Mouse (Mus musculus): ENCODE data around the gene E130208F15Rik. TPM values are rescaled to one million over a fixed set of nuclear protein-coding genes. Genes with fewer than 3 reads are reported as not detected.

E130208F15Rik gene
- polyA plus RNA-seq, 1 experiment from 2014 or later = 1.4 TPM

- Histone ChIP-seq H3K4me3 (replicated peaks) (no peak overlapping the region), H3K9me3 (replicated peaks) (no peaks in the 10 kb centered on the region), H3K27me3 (peaks cover 35% of the 10 kb centered on the region), H3K4me2 (no peak overlapping the region), H3K4me1 (replicated peaks) (peaks cover 4% of the 10 kb centered on the region; the same call in 1 of the 2 replicates), H3K36me3 (replicated peaks) (no peaks in the 10 kb centered on the region), H3K9ac (no peak overlapping the region), H3K27ac (replicated peaks) (no peak overlapping the region)
- ATAC-seq (ENCODE audit: insufficient read depth) = no peak
- WGBS (ENCODE audit: insufficient replicate concordance) = 63% methylated on average over 6 of the region's 6 CpGs
Measured at GRCm38 (mm10) chr7:30335688-30336087, 14.1 kb downstream of the E130208F15Rik start.

- no peaks in the 10 kb centered on the region for H3K9me3 ChIP-seq (replicated peaks)
- no peaks in the 10 kb centered on the region for H3K36me3 ChIP-seq (replicated peaks)
- peaks cover 35% of the 10 kb centered on the region for H3K27me3 ChIP-seq
- H3K4me3 ChIP-seq (replicated peaks) = no peak overlapping the region
- H3K4me2 ChIP-seq = no peak overlapping the region
- ATAC-seq (ENCODE audit: insufficient read depth) = no peak
- no peak overlapping the region for H3K27ac ChIP-seq (replicated peaks)
- H3K9ac ChIP-seq = no peak overlapping the region
- H3K4me1 ChIP-seq (replicated peaks) = peaks cover 4% of the 10 kb centered on the region; the same call in 1 of the 2 replicates
- WGBS (ENCODE audit: insufficient replicate concordance) = 6% methylated on average over 9 of the region's 9 CpGs
Measured at GRCm38 (mm10) chr7:30336384-30336783, 14.8 kb downstream of the E130208F15Rik start.

- no peak for ATAC-seq (ENCODE audit: insufficient read depth)
- Histone ChIP-seq H3K27ac (replicated peaks) (no peak overlapping the region), H3K4me1 (replicated peaks) (no peaks in the 10 kb centered on the region), H3K9me3 (replicated peaks) (no peaks in the 10 kb centered on the region), H3K27me3 (peaks cover 16% of the 10 kb centered on the region), H3K9ac (no peak overlapping the region), H3K4me2 (no peak overlapping the region), H3K36me3 (replicated peaks) (no peaks in the 10 kb centered on the region), H3K4me3 (replicated peaks) (no peak overlapping the region)
- WGBS (ENCODE audit: insufficient replicate concordance) = 48% methylated on average over 5 of the region's 5 CpGs
Measured at GRCm38 (mm10) chr7:30339432-30340109, 18.0 kb downstream of the E130208F15Rik start.

GRCm38 (mm10) chr7:30346635-30347379, 25.3 kb downstream of the E130208F15Rik start:
- Histone ChIP-seq H3K36me3 (replicated peaks) (no peaks in the 10 kb centered on the region), H3K4me2 (no peak overlapping the region), H3K4me3 (replicated peaks) (no peak overlapping the region), H3K27me3 (peaks cover 42% of the 10 kb centered on the region), H3K9me3 (replicated peaks) (no peaks in the 10 kb centered on the region), H3K9ac (no peak overlapping the region), H3K27ac (replicated peaks) (no peak overlapping the region), H3K4me1 (replicated peaks) (0 out of 2 replicates have a peak, but pooled peaks cover 2% of the 10 kb centered on the region)
- ATAC-seq (ENCODE audit: insufficient read depth) = no peak
- WGBS (ENCODE audit: insufficient replicate concordance) = 20% methylated on average over 21 of the region's 21 CpGs

- H3K9me3 ChIP-seq (replicated peaks) = no peaks in the 10 kb centered on the region
- ATAC-seq (ENCODE audit: insufficient read depth) = no peak
- 2% methylated on average over 30 of the region's 30 CpGs for WGBS (ENCODE audit: insufficient replicate concordance)
- H3K27me3 ChIP-seq = peaks cover 42% of the 10 kb centered on the region
- H3K9ac ChIP-seq = no peak overlapping the region
- H3K36me3 ChIP-seq (replicated peaks) = no peaks in the 10 kb centered on the region
- no peak overlapping the region for H3K4me2 ChIP-seq
- H3K27ac ChIP-seq (replicated peaks) = no peak overlapping the region
- no peak overlapping the region for H3K4me3 ChIP-seq (replicated peaks)
- 0 out of 2 replicates have a peak, but pooled peaks cover 2% of the 10 kb centered on the region for H3K4me1 ChIP-seq (replicated peaks)
Measured at GRCm38 (mm10) chr7:30347828-30348227, 26.3 kb downstream of the E130208F15Rik start.

- H3K27ac ChIP-seq (replicated peaks) = no peak overlapping the region
- WGBS (ENCODE audit: insufficient replicate concordance) = 13% methylated on average over 6 of the region's 6 CpGs
Measured at GRCm38 (mm10) chr7:30353279-30353822, 31.8 kb downstream of the E130208F15Rik start.

GRCm38 (mm10) chr7:30354059-30354458, 32.5 kb downstream of the E130208F15Rik start:
- H3K27ac ChIP-seq (replicated peaks) = peak overlapping the region; percentile 68
- H3K9ac ChIP-seq = no peak overlapping the region
- 51% methylated on average over 4 of the region's 4 CpGs for WGBS (ENCODE audit: insufficient replicate concordance)
- H3K9me3 ChIP-seq (replicated peaks) = no peaks in the 10 kb centered on the region
- H3K4me2 ChIP-seq = 0 out of 2 replicates have a peak overlapping the region, but pooled peaks have one; percentile 0
- peaks cover 14% of the 10 kb centered on the region; the same call in 1 of the 2 replicates for H3K27me3 ChIP-seq
- H3K36me3 ChIP-seq (replicated peaks) = no peaks in the 10 kb centered on the region
- H3K4me1 ChIP-seq (replicated peaks) = peaks cover 27% of the 10 kb centered on the region
- no peak overlapping the region for H3K4me3 ChIP-seq (replicated peaks)
- peak; percentile 35; the same call in 1 of the 2 replicates for ATAC-seq (ENCODE audit: insufficient read depth)

More at GRCm38 (mm10) chr7:30353279-30353822, 31.8 kb downstream of the E130208F15Rik start:
- Histone ChIP-seq H3K36me3 (replicated peaks) (no peaks in the 10 kb centered on the region), H3K9me3 (replicated peaks) (no peaks in the 10 kb centered on the region), H3K4me3 (replicated peaks) (no peak overlapping the region), H3K27me3 (peaks cover 21% of the 10 kb centered on the region), H3K4me1 (replicated peaks) (peaks cover 26% of the 10 kb centered on the region), H3K4me2 (no peak overlapping the region), H3K9ac (no peak overlapping the region)
- no peak for ATAC-seq (ENCODE audit: insufficient read depth)

- H3K4me1 ChIP-seq (replicated peaks) = peaks cover 25% of the 10 kb centered on the region
- H3K36me3 ChIP-seq (replicated peaks) = no peaks in the 10 kb centered on the region
- no peak overlapping the region for H3K9ac ChIP-seq
- 46% methylated on average over 7 of the region's 7 CpGs for WGBS (ENCODE audit: insufficient replicate concordance)
- no peak overlapping the region for H3K4me3 ChIP-seq (replicated peaks)
- peak overlapping the region; percentile 44 for H3K4me2 ChIP-seq
- peak overlapping the region; percentile 71 for H3K27ac ChIP-seq (replicated peaks)
- H3K27me3 ChIP-seq = peaks cover 22% of the 10 kb centered on the region
- ATAC-seq (ENCODE audit: insufficient read depth) = peak; percentile 50
- no peaks in the 10 kb centered on the region for H3K9me3 ChIP-seq (replicated peaks)
Measured at GRCm38 (mm10) chr7:30358378-30359186, 37.0 kb downstream of the E130208F15Rik start.

GRCm38 (mm10) chr7:30359276-30359865, 37.8 kb downstream of the E130208F15Rik start:
- H3K36me3 ChIP-seq (replicated peaks) = no peaks in the 10 kb centered on the region
- no peak for ATAC-seq (ENCODE audit: insufficient read depth)
- peaks cover 30% of the 10 kb centered on the region for H3K27me3 ChIP-seq
- peak overlapping the region; percentile 44 for H3K4me2 ChIP-seq
- H3K4me3 ChIP-seq (replicated peaks) = peak overlapping the region; percentile 25
- H3K27ac ChIP-seq (replicated peaks) = peak overlapping the region; percentile 71
- peaks cover 20% of the 10 kb centered on the region for H3K4me1 ChIP-seq (replicated peaks)
- 74% methylated on average over 31 of the region's 31 CpGs for WGBS (ENCODE audit: insufficient replicate concordance)
- no peaks in the 10 kb centered on the region for H3K9me3 ChIP-seq (replicated peaks)
- H3K9ac ChIP-seq = no peak overlapping the region

- Histone ChIP-seq H3K36me3 (replicated peaks) (no peaks in the 10 kb centered on the region), H3K4me1 (replicated peaks) (peaks cover 14% of the 10 kb centered on the region; the same call in 1 of the 2 replicates), H3K4me2 (peak overlapping the region; percentile 44), H3K27ac (replicated peaks) (peak overlapping the region; percentile 71), H3K27me3 (peaks cover 30% of the 10 kb centered on the region), H3K9me3 (replicated peaks) (no peaks in the 10 kb centered on the region), H3K9ac (no peak overlapping the region), H3K4me3 (replicated peaks) (peak overlapping the region; percentile 25; the same call in 1 of the 2 replicates)
- 73% methylated on average over 17 of the region's 17 CpGs for WGBS (ENCODE audit: insufficient replicate concordance)
- no peak for ATAC-seq (ENCODE audit: insufficient read depth)
Measured at GRCm38 (mm10) chr7:30360028-30360427, 38.5 kb downstream of the E130208F15Rik start.
